Mouse (Mus musculus): ENCODE measurements at regions not wholly inside any gene's neighbourhood (a gene's known extent, or its start where the extent isn't known, plus 50 kb on each side); places are given as distances from the start of the nearest gene placed in this dataset.
"Not testable (repeated sequence)": the region's sequence is repeated elsewhere in the genome, so short reads cannot be mapped to it uniquely, and the experiment has no call there.

DNA sequence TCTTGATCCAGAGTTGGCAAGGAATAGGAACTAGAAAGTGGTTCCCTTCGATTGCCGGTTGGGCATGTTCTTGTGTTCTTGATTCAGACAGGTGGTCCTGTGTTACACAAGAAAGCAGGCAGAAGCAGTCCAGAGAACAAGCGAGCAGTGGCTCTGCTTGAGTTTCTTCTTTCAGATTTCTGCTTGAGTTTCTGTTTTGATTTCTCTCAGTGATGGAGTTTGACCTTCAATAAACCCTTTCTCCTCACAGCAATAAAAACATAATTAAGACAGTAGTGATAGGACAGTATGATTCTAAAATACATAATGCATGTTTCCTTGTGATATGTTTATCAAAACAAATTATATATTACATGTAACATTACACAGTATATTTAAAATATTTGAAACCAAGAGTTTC lies 59.1 kb downstream of the Klf6 start:
- no peak for DNase-seq (ENCODE audit: low spot score in 2 of 2)

DNA sequence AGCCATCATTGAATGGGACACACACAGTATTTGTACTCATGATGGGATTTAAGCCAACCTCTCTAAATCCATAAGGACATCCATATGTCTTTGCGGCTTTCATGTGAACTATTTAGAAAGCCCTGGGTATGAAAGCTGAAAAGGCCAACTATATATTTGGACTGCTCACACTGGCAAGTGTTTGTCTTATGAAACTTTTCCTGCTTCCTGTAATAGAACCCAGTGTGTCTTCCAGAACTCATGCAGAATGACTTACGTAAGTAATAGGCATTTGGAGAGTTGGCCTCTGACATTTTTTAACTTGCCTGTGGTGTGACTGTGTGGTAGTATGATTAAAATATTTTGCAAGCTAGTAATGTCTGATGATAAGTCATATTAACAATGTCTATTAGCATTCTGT lies 70.2 kb downstream of the Klf6 start:
- DNase-seq (ENCODE audit: low spot score in 2 of 2) = no peak

DNA sequence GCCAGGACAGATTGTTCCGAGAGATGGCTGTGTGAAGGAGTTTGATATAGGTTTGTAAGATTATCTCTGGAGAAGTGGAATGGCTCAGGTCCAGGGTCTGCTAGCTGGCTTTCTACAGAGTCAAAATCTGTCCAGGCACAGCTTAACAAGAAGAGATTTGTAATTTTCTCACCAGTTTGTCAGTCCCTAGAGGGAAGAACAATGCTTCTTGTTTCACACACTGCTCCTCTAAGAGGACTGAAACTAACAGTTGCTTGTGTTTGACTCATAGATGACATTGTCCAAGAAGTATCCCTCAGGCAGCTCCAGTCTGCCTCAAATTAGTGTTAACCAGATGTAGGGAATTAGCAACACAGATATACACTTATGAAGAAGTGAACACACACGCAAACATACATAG lies 76.2 kb downstream of the Klf6 start:
- DNase-seq (ENCODE audit: low spot score in 2 of 2) = no peak

DNA sequence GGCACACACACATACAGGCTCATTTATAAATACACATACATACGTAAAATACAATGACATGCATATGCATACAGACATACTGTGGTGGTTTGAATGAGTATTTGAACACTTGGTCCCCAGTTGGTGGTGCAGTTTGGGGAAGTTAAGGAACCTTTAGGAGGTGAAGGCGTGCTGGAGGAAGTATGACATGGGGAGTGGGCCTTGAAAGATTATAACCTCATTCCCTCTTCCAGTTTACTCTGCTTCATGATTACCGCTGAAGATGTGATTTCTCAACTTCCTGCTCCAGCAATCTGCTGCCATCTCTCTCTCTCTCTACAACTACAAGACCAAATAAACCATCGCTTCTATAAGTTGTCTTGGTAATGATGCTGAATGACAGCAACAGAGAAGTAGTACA lies 76.7 kb downstream of the Klf6 start:
- no peak for DNase-seq (ENCODE audit: low spot score in 2 of 2)

DNA sequence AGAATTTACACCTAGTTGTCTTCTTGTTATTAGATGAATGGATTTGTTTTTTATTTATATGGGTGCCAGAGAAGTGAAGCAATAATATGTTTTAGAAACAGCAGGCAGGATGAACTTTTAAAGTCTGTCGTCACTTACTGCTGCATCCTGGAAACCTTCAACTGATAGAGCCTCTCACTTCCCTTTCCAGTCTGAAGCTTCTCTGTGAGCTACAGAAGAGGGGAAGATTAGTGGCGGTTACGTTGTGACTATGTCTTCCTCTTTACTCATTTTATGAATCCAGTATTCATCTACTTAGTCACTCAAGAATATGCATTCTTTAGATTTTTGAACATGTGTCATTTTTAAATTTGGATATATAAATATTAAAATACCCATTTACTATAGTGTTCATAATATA lies 78.1 kb downstream of the Klf6 start:
- DNase-seq (ENCODE audit: low spot score in 2 of 2) = no peak

DNA sequence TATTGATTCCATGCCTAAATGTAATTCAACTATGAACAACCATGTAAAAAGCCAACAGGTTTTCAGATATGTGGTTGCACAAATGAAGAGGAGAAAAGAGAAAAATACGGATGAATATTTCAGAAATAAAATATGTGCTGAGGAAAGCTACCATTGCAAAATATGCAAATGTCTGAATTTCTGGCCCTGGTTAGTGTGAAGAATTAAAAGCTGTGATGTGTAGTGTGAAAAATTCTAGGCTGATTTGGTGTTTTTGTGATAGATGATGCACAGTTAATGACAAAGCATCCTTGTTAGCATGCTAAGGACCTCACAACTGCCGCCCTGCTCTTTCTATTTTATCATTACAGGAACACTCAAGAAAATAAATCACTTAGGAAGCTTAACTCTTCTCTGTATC lies 91.6 kb downstream of the Klf6 start:
- DNase-seq (ENCODE audit: low spot score in 2 of 2) = no peak

DNA sequence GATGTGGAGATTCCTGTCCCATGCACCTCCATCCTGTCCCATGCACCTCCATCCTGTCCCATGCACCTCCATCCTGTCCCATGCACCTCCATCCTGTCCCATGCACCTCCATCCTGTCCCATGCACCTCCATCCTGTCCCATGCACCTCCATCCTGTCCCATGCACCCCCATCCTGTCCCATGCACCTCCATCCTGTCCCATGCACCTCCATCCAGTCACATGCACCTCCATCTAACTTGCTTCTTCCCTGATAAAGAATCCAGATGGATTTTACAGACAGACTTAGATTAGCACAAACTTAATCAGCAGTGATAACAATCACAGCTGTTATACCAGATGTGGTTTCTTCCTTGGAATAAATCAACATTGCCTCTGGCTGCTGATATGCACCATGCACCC lies 93.8 kb downstream of the Klf6 start:
- DNase-seq (ENCODE audit: low spot score in 2 of 2) = not testable (repeated sequence)

DNA sequence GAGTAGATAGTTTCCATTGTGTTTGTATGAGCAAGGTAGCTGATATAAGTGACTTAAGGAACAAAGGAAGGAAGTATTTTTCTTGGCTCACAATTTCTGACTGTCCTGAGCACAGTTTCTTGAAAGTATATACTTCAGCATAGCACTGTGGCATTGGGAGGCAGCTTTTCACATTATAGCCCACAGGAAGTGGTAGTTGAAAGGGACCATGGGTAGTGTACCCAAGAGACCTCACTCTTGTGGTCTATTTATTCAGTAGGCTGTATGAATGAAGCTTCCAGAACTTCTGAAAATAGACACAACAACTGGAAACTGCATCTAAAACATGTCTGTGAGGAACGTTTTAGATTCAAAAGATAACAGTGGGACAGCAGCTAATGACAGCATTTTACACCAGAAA lies 94.9 kb downstream of the Klf6 start:
- no peak for DNase-seq (ENCODE audit: low spot score in 2 of 2)

DNA sequence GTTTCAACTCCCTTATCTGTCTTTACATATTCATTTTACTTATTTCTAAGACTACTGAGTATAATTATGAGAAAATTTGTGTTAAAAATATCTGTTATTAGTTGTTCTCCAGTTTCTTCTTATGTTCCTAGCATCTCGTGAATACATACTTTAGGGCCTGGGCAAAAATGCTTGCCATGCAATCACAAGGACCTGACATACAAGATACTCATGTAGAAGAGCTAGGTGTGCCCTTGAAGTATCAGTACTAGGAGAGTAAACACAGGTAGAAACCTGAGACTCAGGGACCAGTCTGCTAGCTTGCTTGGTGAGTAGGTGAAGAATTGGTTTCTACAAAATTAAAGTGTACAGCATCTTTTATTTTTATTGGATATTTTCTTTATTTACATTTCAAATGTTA lies 101.7 kb downstream of the Klf6 start:
- no peak for DNase-seq (ENCODE audit: low spot score in 2 of 2)

DNA sequence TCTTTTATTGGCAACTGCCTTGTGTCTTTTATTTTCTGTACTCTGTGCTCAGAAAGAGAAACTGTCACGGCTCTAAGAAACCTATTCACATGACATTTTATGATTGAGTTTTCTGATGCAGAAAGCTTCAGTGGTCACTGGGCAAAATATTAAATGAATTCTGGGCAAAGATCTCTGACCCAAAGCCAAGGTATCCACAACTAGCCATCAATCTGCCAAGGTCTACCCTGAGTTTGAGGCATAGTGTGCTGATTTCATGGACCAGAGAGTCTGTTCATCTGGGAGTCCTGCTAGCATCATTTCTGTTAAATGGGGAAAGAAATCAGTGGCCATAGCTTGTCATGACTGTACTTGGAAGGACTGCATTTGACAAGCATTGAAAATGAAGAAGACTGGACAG lies 103.3 kb downstream of the Klf6 start:
- no peak for DNase-seq (ENCODE audit: low spot score in 2 of 2)

DNA sequence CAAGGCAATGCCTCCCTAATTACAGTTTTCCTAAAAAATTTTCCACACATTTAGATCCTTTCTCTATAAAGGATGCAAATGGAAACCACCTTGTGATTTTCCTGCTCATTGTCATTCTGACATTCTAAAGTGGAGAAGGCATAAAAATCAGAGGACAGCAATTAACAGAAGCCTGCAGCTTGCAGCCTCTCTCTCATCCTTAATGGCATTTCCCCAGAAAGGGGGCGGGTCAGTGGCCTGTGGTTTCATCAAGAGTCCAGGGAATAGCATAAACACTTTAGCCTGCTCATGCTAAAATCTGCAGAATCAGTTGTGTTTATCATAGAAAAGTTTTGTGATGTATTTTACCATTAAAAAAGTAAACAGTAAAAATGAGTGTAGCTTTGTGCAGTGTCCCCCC lies 117.3 kb downstream of the Klf6 start:
- DNase-seq (ENCODE audit: low spot score in 2 of 2) = no peak

DNA sequence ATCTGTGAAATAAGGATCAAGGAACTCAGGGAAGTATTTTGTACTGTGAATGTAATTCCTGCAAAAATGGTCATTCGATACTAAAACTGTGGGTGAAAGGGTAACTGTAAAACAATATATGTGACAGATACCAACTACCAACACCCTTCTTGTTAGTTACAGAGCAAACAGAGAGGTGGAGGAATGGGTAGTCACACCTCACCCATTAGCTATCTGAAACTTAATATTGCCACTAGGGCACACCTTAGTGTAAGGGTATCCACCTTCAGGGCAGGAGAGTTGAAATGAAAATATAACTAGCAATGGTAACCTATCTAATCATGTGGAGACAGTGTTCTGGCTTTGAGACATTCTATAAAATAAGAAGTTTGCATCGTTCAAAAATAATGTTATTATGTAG lies 126.2 kb downstream of the Klf6 start:
- no peak for DNase-seq (ENCODE audit: low spot score in 2 of 2)

DNA sequence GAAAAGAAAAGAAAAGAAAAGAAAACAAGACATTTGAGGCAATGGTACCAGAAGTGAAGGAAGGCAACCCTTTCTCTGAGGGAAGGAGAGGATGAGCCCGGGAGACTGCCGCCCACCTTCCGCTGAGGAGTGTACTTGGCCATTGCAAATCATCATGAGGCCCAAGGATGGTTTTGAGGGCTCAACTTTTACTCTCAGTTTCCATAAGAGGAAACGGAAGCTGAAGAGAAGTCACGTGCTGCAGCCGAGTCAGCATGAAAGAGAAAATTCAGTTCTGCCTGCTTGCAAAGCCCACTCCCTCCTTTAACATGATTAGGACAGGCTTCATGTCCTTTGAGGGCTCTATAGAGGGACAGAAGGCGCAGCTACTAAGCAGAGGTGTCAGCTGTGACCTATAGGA lies 127.1 kb downstream of the Klf6 start:
- no peak for DNase-seq (ENCODE audit: low spot score in 2 of 2)

DNA sequence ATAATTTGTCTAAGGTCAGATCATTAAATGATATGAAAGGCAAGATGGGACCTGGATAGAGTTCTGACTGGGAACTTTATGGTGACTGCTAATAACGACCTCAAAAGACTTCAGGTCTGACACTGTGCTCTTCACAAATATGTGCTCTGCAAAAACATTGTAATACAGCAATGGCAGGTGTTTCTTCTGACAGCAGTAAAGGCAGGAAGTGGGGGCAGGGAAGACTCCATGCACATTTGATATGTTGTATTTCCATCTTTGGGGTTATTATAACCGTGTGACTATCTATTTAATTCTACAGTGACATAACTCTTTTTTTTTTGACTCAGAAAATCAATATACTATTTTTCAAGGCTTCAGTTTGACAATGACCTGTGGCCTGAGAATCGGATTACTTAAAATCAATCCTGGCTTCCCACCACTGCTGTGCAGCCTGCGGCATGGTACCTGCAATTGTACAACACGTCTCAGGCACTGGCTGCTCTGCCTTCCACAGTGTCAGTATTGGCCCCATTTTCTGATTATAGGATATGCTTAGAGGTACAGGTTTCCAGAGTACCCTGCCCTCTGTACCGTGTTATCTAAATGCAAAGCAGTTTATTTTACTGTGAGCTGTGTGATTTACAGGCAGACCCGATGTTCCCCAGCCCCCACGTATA lies 139.4 kb downstream of the Klf6 start:
- DNase-seq (ENCODE audit: low spot score in 2 of 2) = no peak

DNA sequence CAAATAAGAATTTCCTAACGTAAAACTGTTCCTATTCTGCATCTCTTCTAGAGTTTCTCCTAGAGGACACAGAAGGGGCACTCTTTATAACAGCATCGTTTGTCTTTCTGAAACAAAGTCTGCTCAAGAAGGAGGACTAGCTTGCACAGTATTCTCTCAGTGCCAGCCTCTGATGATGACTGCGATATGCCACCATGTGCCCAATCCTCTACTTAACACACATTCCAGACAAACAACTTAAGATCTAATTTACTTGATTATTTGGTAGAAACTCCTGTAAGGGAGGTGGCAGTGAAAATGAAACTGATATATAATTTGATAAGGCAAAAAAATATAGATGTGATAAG lies 139.9 kb downstream of the Klf6 start:
- no peak for DNase-seq (ENCODE audit: low spot score in 2 of 2)

DNA sequence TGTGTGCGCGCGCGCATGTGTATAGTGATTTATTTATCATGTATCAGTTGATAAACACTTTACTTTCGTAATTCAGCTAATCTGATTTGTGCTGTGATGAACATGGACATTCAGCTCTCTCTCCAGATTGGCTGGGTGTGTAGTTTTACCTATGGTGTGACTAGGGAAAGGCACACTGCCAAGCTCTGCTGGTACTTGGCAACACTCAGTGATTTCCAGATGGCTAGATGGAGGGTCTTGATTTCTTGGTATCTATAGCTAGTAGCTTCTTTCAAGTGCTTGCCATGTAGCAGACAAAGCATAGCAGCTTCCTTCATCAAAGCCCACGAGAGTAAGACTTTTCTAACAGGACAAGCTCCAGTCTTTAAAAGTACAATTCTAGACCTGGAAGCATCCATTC lies 144.6 kb downstream of the Klf6 start:
- no peak for DNase-seq (ENCODE audit: low spot score in 2 of 2)

DNA sequence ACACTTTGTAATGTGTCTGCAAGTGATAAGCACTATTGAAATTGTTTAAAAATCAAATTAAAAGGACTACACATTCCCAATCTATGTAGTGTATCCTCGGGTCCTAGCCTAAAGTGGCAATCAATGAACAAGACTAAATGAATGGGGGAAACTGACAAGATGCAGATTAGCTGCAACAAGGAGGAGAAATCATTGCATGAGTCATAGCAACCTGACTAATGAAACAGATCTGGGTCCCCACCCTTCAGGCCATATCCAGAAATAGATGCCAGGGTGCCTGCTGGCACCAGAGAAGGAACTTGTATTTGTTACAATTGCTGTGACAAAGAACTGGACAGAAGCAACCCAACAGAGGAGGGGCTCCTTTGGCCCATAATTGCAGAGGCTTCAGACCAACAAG lies 148.4 kb downstream of the Klf6 start:
- no peak for DNase-seq (ENCODE audit: low spot score in 2 of 2)

DNA sequence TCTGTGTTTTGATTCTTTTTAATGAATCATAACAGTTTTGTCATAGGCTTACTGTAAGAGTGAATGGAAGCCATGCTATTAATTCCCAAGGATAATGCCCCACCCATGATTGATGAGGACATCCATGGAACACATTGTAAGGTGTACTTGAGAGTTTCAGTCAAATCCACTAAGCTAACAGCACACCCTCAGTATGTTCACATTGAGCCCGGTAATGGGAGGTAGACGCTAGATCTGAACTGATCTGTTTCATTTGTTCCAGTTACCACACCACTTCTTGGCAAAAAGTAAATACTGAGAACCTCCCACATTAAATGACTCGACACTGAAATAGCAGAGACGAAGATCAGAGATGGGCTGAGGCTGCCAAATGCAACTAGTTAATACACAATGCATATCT lies 165.9 kb downstream of the Klf6 start:
- DNase-seq (ENCODE audit: low spot score in 2 of 2) = no peak

DNA sequence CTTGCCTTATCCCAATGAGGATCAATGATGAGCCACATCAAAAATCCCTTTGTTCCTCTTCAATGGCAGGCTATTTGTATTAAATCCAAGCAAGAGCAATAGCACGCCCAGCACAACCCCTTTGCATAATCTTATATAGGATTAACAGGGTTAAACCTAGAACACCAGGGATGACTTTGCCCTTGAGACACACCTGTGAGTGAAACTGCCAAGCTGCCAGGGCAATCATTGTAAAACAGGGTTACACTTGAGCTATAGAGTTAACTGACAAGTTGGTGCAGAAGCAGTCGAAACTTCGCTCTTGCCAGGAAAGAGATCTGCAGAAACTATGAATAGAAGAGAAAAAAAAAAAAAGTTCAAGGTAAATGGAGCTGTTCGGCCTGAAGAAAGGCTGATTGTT lies 167.6 kb downstream of the Klf6 start:
- no peak for DNase-seq (ENCODE audit: low spot score in 2 of 2)

DNA sequence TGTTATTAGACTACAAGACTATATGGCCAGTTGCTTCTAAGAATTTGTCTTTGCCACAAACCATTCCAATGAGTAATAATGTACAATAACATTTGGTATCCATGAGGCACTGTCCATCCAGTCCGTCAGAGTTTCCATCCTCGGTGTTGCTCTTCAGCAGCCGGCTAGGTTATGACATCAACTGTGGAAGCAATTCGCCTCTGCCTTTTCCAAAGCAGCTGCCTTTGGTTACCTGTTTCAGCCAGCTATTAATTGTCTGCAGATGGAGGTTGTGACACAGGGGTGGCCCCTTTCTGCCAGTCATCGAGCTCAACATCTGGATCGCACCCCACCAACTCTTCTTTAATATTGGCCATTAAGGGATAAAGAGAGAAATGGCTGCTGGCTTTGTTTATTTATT lies 168.2 kb downstream of the Klf6 start:
- no peak for DNase-seq (ENCODE audit: low spot score in 2 of 2)

DNA sequence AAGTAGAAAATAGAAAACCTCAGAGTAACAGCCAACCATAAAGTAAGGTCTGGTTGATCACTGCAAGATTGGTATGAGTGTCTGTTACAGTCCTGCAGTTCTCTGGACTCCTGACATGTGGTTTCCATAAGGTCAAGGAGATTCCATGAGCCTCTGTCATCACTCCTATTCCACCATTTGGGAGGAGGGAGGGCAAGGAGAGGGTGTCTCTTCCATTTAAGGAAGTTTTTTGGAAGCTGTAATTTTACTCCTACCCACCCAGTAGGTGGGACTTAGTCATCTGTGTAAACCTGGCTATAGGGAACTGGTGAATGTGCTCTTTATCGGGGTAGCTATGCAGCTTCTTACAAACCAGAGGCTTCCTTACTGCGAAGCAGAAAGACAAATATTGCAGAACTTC lies 168.8 kb downstream of the Klf6 start:
- DNase-seq (ENCODE audit: low spot score in 2 of 2) = no peak

DNA sequence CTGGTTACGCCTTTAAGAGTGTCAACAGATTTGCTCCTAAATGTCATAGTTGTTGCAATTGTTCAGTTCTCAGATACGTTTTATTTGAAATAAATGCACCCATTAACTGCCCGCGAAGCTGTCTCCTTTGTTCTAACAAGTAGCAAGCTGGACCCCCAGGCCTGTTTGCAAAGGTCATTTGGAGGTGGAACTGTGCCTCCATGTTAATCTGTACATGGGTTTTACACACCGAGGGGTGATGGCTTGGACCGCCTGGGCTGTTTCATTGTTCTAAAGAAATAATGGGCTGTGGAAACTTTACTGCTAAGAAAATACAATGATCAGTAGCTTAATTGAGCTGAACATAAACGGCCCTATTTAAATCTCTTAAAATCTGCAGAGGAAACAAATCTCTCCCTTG lies 178.8 kb downstream of the Klf6 start:
- no peak for DNase-seq (ENCODE audit: low spot score in 2 of 2)

DNA sequence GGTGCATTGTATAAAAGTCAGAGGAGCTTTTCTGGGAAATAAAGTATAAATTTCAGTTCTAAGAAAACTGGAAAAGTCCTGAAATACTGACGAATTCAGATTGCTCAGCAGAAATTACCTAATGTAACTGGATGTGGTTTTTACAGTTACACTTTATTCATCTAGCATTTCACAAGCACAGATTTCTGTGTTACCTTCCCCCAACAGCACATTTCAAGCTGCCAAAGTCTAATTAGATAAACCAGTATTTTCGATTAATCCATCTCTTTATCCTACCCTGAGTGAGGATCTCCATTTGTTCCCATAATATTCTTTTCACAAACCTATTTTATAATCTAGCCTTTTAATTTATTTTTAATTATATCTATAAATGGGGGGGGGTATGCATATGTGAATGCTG lies 179.4 kb downstream of the Klf6 start:
- no peak for DNase-seq (ENCODE audit: low spot score in 2 of 2)

DNA sequence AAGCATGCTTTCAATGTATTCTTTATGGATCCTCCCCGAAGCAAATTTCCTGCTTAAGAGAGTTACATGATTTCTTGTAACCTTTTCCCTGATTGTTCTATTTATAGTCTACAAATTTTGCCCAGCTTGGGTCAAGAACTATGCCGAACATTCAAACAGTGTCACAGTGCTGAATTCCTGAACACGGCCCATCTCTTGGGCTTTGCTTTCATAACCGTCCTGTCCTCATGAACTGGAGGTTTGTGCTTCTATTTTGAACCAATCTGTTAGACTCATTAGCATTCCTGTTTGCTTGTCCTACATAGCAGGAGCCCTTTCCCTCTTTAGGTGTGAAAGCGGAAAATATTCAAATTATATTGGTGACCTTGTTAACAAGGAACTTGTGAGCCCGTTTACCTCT lies 181.2 kb downstream of the Klf6 start:
- DNase-seq (ENCODE audit: low spot score in 2 of 2) = no peak
